Mouse (Mus musculus): ENCODE data around the gene Igsf21.

DNA sequence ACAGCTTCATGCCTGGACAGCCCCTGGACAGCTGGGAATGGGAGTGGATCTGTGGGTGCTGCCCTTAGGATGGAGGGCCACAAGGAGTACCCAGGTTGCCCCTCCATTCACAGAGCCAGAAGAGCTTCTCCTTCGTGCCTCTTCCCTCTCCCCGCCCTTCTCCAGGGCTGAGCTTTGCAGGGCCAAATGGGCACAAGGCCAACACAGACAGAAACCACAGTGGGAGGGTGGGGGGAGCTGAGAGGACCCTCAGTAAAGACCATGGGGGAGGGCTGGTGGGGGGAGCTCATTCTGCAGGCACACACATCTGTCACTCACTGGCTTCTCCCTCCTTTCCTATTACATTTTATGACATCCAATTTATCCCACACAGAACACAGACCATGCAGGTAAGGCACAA is 151.7 kb downstream of the Igsf21 start:
- TF ChIP-seq POLR2A (IDR thresholded peaks at IDR 0.05; ENCODE audit: borderline replicate concordance, extremely low read depth, insufficient read depth, insufficient read length, poor library complexity, severe bottlenecking) (no peak), CTCF (IDR thresholded peaks at IDR 0.05; ENCODE audit: borderline replicate concordance, extremely low read depth, insufficient read depth, insufficient read length) (no peak)
